Mouse (Mus musculus): Measurements from ENCODE around the gene Zfp949.

Zfp949 gene

GRCm38 (mm10) chr9:88547851-88548613 lies at the start of gene Zfp949:
TSS of gene Zfp949 (plus strand) at chr9:88548020.
- peak; percentile 84 for DNase-seq (ENCODE audit: low spot score)

GRCm38 (mm10) chr9:88500112-88500511 lies 47.7 kb upstream of the Zfp949 start:
- no peak for DNase-seq (ENCODE audit: low spot score)

- DNase-seq (ENCODE audit: low spot score) = no peak
Observed at GRCm38 (mm10) chr9:88501846-88502245, 46.0 kb upstream of the Zfp949 start.

- DNase-seq (ENCODE audit: low spot score) = no peak
Observed at GRCm38 (mm10) chr9:88515546-88515945, 32.3 kb upstream of the Zfp949 start.

GRCm38 (mm10) chr9:88516361-88516995 lies 31.3 kb upstream of the Zfp949 start:
- DNase-seq (ENCODE audit: low spot score) = no peak

GRCm38 (mm10) chr9:88519390-88520121 lies 28.3 kb upstream of the Zfp949 start:
- no peak for DNase-seq (ENCODE audit: low spot score)

- no peak for DNase-seq (ENCODE audit: low spot score)
Observed at GRCm38 (mm10) chr9:88520122-88520848, 27.5 kb upstream of the Zfp949 start.

- no peak for DNase-seq (ENCODE audit: low spot score)
Observed at GRCm38 (mm10) chr9:88520849-88521483, 26.9 kb upstream of the Zfp949 start.

GRCm38 (mm10) chr9:88521961-88522568 lies 25.8 kb upstream of the Zfp949 start:
- DNase-seq (ENCODE audit: low spot score) = no peak

- DNase-seq (ENCODE audit: low spot score) = peak; percentile 96
Observed at GRCm38 (mm10) chr9:88522569-88523334, 25.1 kb upstream of the Zfp949 start.

- no peak for DNase-seq (ENCODE audit: low spot score)
Observed at GRCm38 (mm10) chr9:88523335-88523668, 24.5 kb upstream of the Zfp949 start.

- DNase-seq (ENCODE audit: low spot score) = no peak
Observed at GRCm38 (mm10) chr9:88524367-88524766, 23.5 kb upstream of the Zfp949 start.

- no peak for DNase-seq (ENCODE audit: low spot score)
Observed at GRCm38 (mm10) chr9:88524796-88525195, 23.0 kb upstream of the Zfp949 start.

GRCm38 (mm10) chr9:88525341-88525740 lies 22.5 kb upstream of the Zfp949 start:
- no peak for DNase-seq (ENCODE audit: low spot score)

GRCm38 (mm10) chr9:88527956-88528355 lies 19.9 kb upstream of the Zfp949 start:
- no peak for DNase-seq (ENCODE audit: low spot score)

- no peak for DNase-seq (ENCODE audit: low spot score)
Observed at GRCm38 (mm10) chr9:88528736-88529135, 19.1 kb upstream of the Zfp949 start.

- DNase-seq (ENCODE audit: low spot score) = no peak
Observed at GRCm38 (mm10) chr9:88529571-88529970, 18.2 kb upstream of the Zfp949 start.

GRCm38 (mm10) chr9:88529979-88530580 lies 17.7 kb upstream of the Zfp949 start:
- peak; percentile 71 for DNase-seq (ENCODE audit: low spot score)

- DNase-seq (ENCODE audit: low spot score) = no peak
Observed at GRCm38 (mm10) chr9:88534093-88534492, 13.7 kb upstream of the Zfp949 start.

GRCm38 (mm10) chr9:88539546-88540224 lies 8.1 kb upstream of the Zfp949 start:
- DNase-seq (ENCODE audit: low spot score) = no peak

Data from testis, postnatal 14 days (tissue).